ENCODE assay signal across 31 mouse cellular contexts in the genomic region with DNA sequence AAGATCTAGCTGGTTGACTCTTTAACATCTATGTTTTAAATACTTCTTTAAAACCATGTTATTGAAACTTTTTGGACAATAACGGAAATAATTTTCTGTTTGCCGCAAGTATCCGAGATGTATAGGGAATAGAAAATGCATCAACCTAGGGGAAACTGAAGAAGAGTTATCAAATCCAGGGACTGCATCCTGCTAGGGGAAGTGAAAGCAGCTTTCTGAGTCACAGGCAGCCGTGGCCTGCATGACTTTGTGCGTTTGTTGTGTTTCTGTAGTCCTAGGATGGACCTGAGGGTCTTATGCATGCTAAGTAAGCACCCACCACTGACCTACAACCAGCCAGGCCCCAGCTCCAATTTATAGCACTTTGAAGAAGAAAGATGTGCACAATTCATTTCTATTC.
"Had no signal": no experiment of that assay in that cellular context is flagged by ENCODE, and none has a peak within 500 bp of the region (broad histone marks: within the 10 kb centered on the region; RNA-seq: fewer than 3 reads in every experiment).

No protein-coding gene starts in this region.

- H3K9me3 ChIP-seq: limb, embryonic 10.5 days; limb, embryonic 12.5 days; limb, embryonic 15.5 days; liver, embryonic 12.5 days; liver, embryonic 13.5 days; liver, embryonic 15.5 days; lung, embryonic 15.5 days; megakaryocyte, embryonic 14.5 days; midbrain, embryonic 10.5 days; midbrain, embryonic 12.5 days; midbrain, embryonic 13.5 days; midbrain, embryonic 15.5 days; neural tube, embryonic 12.5 days had no signal

- H3K9ac ChIP-seq: limb, embryonic 12.5 days; limb, embryonic 13.5 days; limb, embryonic 15.5 days; liver, embryonic 12.5 days; liver, embryonic 13.5 days; liver, embryonic 14.5 days; liver, embryonic 15.5 days; liver, postnatal 0 days; lung, embryonic 14.5 days; lung, embryonic 15.5 days; midbrain, embryonic 12.5 days; midbrain, embryonic 13.5 days; midbrain, embryonic 15.5 days; neural tube, embryonic 12.5 days had no signal

- H3K4me3 ChIP-seq: limb, embryonic 10.5 days; limb, embryonic 12.5 days; limb, embryonic 13.5 days; limb, embryonic 15.5 days; liver, embryonic 12.5 days; liver, embryonic 13.5 days; liver, embryonic 15.5 days; lung, embryonic 15.5 days; megakaryocyte, embryonic 14.5 days; midbrain, embryonic 10.5 days; midbrain, embryonic 12.5 days; midbrain, embryonic 13.5 days; midbrain, embryonic 15.5 days; myocyte; neural tube, embryonic 12.5 days had no signal

- H3K27me3 ChIP-seq: limb, embryonic 12.5 days; limb, embryonic 13.5 days; limb, embryonic 15.5 days; liver, embryonic 12.5 days; liver, embryonic 13.5 days; liver, embryonic 15.5 days; lung, embryonic 15.5 days; megakaryocyte, embryonic 14.5 days; midbrain, embryonic 13.5 days; midbrain, embryonic 15.5 days; neural tube, embryonic 12.5 days had no signal

- DNase-seq: left cerebral cortex, postnatal 4 days; liver; liver, embryonic 13.5 days; liver, postnatal 0 days; lung, adult 18-20 months; lung, adult 2 months; lung, embryonic 14.5 days; lung, postnatal 10 days; lung, postnatal 14 days; lung, postnatal 36 days; lung, postnatal 4 days; midbrain, embryonic 14.5 days had no signal

- H3K4me2 ChIP-seq: limb, embryonic 12.5 days; limb, embryonic 13.5 days; limb, embryonic 15.5 days; liver, embryonic 11.5 days; liver, embryonic 12.5 days; liver, embryonic 13.5 days; liver, embryonic 15.5 days; lung, embryonic 14.5 days; lung, embryonic 15.5 days; midbrain, embryonic 11.5 days; midbrain, embryonic 12.5 days; midbrain, embryonic 13.5 days; midbrain, embryonic 15.5 days; neural tube, embryonic 12.5 days had no signal

- H3K36me3 ChIP-seq: limb, embryonic 10.5 days; limb, embryonic 12.5 days; limb, embryonic 13.5 days; limb, embryonic 15.5 days; liver, embryonic 12.5 days; liver, embryonic 13.5 days; liver, embryonic 15.5 days; lung, embryonic 15.5 days; midbrain, embryonic 10.5 days; midbrain, embryonic 12.5 days; midbrain, embryonic 13.5 days; midbrain, embryonic 15.5 days; neural tube, embryonic 12.5 days had no signal

- H3K27ac ChIP-seq: limb, embryonic 10.5 days; limb, embryonic 12.5 days; limb, embryonic 13.5 days; limb, embryonic 15.5 days; liver, embryonic 12.5 days; liver, embryonic 13.5 days; liver, embryonic 14.5 days; liver, embryonic 15.5 days; lung, embryonic 15.5 days; macrophage; midbrain, embryonic 10.5 days; midbrain, embryonic 12.5 days; midbrain, embryonic 13.5 days; midbrain, embryonic 15.5 days; neural tube, embryonic 12.5 days had no signal

- ATAC-seq: liver, embryonic 12.5 days; liver, postnatal 0 days; lung, postnatal 0 days; midbrain, embryonic 13.5 days; midbrain, embryonic 15.5 days had no signal

- H3K4me1 ChIP-seq: limb, embryonic 15.5 days; liver, embryonic 12.5 days; liver, embryonic 13.5 days; liver, embryonic 15.5 days; midbrain, embryonic 12.5 days; midbrain, embryonic 15.5 days; neural tube, embryonic 12.5 days had no signal
